Mouse (Mus musculus) CH12.LX (cell line): ENCODE results near the gene Astl. TPM values are rescaled to one million over a fixed set of nuclear protein-coding genes. Genes with fewer than 3 reads are reported as not detected.

ENCODE experiments used
- DNase-seq: peaks from one replicate; pipeline ENCODE4 v3.0.0-alpha.2; 2013; ENCODE audit errors: extremely low read depth
- H3K27ac ChIP-seq: 2 replicates; pipeline ENCODE4 v1.5.1; 2012; ENCODE audit warnings: low read depth, mild to moderate bottlenecking, control low read depth, moderate library complexity; ENCODE audit not compliant: insufficient read depth
- H3K27me3 ChIP-seq: replicated peaks from 2 replicates; pipeline ENCODE3; 2012; ENCODE audit warnings: inconsistent platforms
- H3K36me3 ChIP-seq, 2 experiments: replicated peaks in 1 of 2; 2 replicates each; pipeline versions ENCODE3 to v1.6.1; 2012; ENCODE audit warnings: inconsistent platforms in 1 of 2, low read length in 1 of 2, mild to moderate bottlenecking in 1 of 2, mixed read lengths in 1 of 2, moderate library complexity in 1 of 2; ENCODE audit not compliant: control insufficient read depth in 1 of 2, insufficient read depth in 1 of 2
- H3K4me1 ChIP-seq, 2 experiments: 2 replicates each; pipeline ENCODE4 v1.6.1; 2012; ENCODE audit warnings: inconsistent platforms in 1 of 2, moderate library complexity in 1 of 2; ENCODE audit not compliant: insufficient read depth in 2 of 2, control insufficient read depth in 1 of 2
- H3K4me2 ChIP-seq: 2 replicates; pipeline ENCODE4 v1.6.1; 2012; ENCODE audit warnings: low read depth, mild to moderate bottlenecking, control low read depth; ENCODE audit not compliant: poor library complexity, insufficient read depth, severe bottlenecking
- H3K4me3 ChIP-seq, 3 experiments: fragments of 150-350 bp in 1 of 3; sonication (generic) in 1 of 3; replicated peaks in 1 of 3; 2 replicates each; pipeline versions ENCODE3 to v1.5.1; 2011 to 2012; ENCODE audit warnings: low read depth in 2 of 3, low read length in 2 of 3, mild to moderate bottlenecking in 2 of 3, moderate library complexity in 2 of 3, control low read depth in 1 of 3, improper control_type of control experiment in 1 of 3, inconsistent platforms in 1 of 3, mixed read lengths in 1 of 3; ENCODE audit not compliant: poor library complexity in 1 of 3
- H3K79me2 ChIP-seq: replicated peaks from 2 replicates; pipeline ENCODE4 v1.6.1; 2012; ENCODE audit warnings: mild to moderate bottlenecking, moderate library complexity; ENCODE audit not compliant: control insufficient read depth, poor library complexity, insufficient read depth, severe bottlenecking; ENCODE audit errors: extremely low read depth
- H3K9ac ChIP-seq: 2 replicates; pipeline ENCODE4 v1.6.1; 2012; ENCODE audit warnings: low read depth, mild to moderate bottlenecking, control low read depth, moderate library complexity; ENCODE audit not compliant: insufficient read depth
- H3K9me3 ChIP-seq: replicated peaks from 2 replicates; pipeline ENCODE3; 2012; ENCODE audit warnings: low read length, inconsistent platforms, mixed read lengths
- CHD2 ChIP-seq: IDR thresholded peaks from 2 replicates; pipeline ENCODE4 v1.6.1; 2011; ENCODE audit warnings: low read length, improper control_type of control experiment
- E2F4 ChIP-seq: IDR thresholded peaks from 2 replicates; pipeline ENCODE4 v1.6.1; 2011; ENCODE audit warnings: low read depth, low read length, improper control_type of control experiment; ENCODE audit not compliant: insufficient replicate concordance
- HCFC1 ChIP-seq: IDR thresholded peaks from 2 replicates; pipeline ENCODE4 v1.6.1; 2012; ENCODE audit warnings: low read depth, mild to moderate bottlenecking, inconsistent platforms, low read length, improper control_type of control experiment
- MAZ ChIP-seq: IDR thresholded peaks from 2 replicates; pipeline ENCODE4 v1.6.1; 2012; ENCODE audit warnings: low read depth, mild to moderate bottlenecking, inconsistent platforms, low read length, improper control_type of control experiment, moderate library complexity
- MEF2A ChIP-seq: IDR thresholded peaks from 2 replicates; pipeline ENCODE4 v1.6.1; 2014; ENCODE audit warnings: low read depth, mild to moderate bottlenecking, inconsistent platforms, low read length, improper control_type of control experiment, borderline replicate concordance
- MYC ChIP-seq: IDR thresholded peaks from 2 replicates; pipeline ENCODE4 v1.6.1; 2011; ENCODE audit warnings: low read depth, mild to moderate bottlenecking, improper control_type of control experiment, low read length
- NELFE ChIP-seq: IDR thresholded peaks from 2 replicates; pipeline ENCODE4 v1.6.1; 2011; ENCODE audit warnings: low read depth, low read length, improper control_type of control experiment
- PAX5 ChIP-seq: IDR thresholded peaks from 2 replicates; pipeline ENCODE4 v1.6.1; 2012; ENCODE audit warnings: low read length, inconsistent platforms, mixed read lengths
- POLR2A ChIP-seq: IDR thresholded peaks from 2 replicates; pipeline ENCODE4 v1.6.1; 2011; ENCODE audit warnings: low read depth, mild to moderate bottlenecking, improper control_type of control experiment, low read length
- POLR2AphosphoS2 ChIP-seq: IDR thresholded peaks from 2 replicates; pipeline ENCODE4 v1.6.1; 2011; ENCODE audit warnings: low read depth, low read length, improper control_type of control experiment
- RCOR1 ChIP-seq: conservative IDR thresholded peaks from 2 replicates; pipeline ENCODE4 v1.6.1; 2012; ENCODE audit warnings: low read depth, mild to moderate bottlenecking, inconsistent platforms, low read length, improper control_type of control experiment
- SIN3A ChIP-seq: IDR thresholded peaks from 2 replicates; pipeline ENCODE4 v1.6.1; 2012; ENCODE audit warnings: low read length, improper control_type of control experiment, inconsistent platforms
- SMC3 ChIP-seq: IDR thresholded peaks from 2 replicates; pipeline ENCODE4 v1.6.1; 2011; ENCODE audit warnings: low read depth, low read length, improper control_type of control experiment
- TCF12 ChIP-seq: IDR thresholded peaks from 2 replicates; pipeline ENCODE4 v1.6.1; 2014; ENCODE audit warnings: low read depth, mild to moderate bottlenecking, inconsistent platforms, low read length, improper control_type of control experiment
- UBTF ChIP-seq: IDR thresholded peaks from 2 replicates; pipeline ENCODE4 v1.6.1; 2012; ENCODE audit warnings: low read depth, mild to moderate bottlenecking, inconsistent platforms, low read length, improper control_type of control experiment, moderate library complexity
- ZMIZ1 ChIP-seq: IDR thresholded peaks from 2 replicates; pipeline ENCODE4 v1.6.1; 2012; ENCODE audit warnings: low read depth, mild to moderate bottlenecking, inconsistent platforms, low read length, improper control_type of control experiment
- dilution Hi-C: fragments of 300-500 bp; cut with MboI; formaldehyde crosslinking; loops from 2 replicates; pipeline ENCODE4 v1.14.3; 2020; ENCODE audit warnings: low sequenced_read_pairs; ENCODE audit not compliant: extremely low pct_unique_long_range_greater_than_20kb, extremely low pct_ligation_motif_present
- in situ Hi-C: fragments of 300-500 bp; cut with MboI; formaldehyde crosslinking; loops from 3 replicates; pipeline ENCODE4 v1.14.3; 2019; ENCODE audit warnings: low sequenced_read_pairs, low pct_ligation_motif_present, low pct_unique_long_range_greater_than_20kb, mixed read lengths
- polyA plus RNA-seq: library from polyadenylated mRNA; unstranded; fragments of >175 nt; gene quantifications from 2 replicates; pipeline ENCODE4 v1.2.1, GENCODE M21; 2012; ENCODE audit warnings: low read depth; ENCODE audit not compliant: insufficient read length
- total RNA-seq, 2 experiments: library from RNA; depleted of rRNA; stranded (reverse); fragments of 300-350 nt in 1 of 2; fragments of >200 nt in 1 of 2; gene quantifications; 2 replicates each; pipeline ENCODE4 v1.2.3; 2012 to 2014

The Astl gene
- total and polyA plus RNA-seq, 3 experiments, result 0.08 TPM; not detected in 2

DNA sequence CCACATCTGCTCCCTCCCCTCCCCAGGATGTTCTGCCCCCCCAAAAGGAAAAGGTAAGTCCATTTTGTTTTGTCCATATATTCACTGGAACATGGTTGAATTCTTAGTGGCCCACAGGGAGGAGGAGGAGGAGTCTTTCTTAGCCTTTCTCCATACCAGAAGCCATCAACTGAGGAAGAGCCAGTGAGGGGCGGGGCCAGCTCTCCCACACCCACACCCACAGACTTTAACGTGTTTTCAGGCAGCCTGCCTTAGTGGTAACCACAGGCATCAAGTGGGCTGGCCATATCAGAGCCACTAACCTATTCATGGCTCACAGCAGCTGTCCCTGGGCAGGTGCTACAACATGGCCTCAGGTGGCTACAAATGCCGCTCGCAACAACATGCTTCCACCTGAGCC, 394 bp downstream of the Astl start:
- peak; percentile 64 for DNase-seq
- in situ Hi-C loops, result no loop called here
- no peaks in the 10 kb centered on the region for H3K27me3 ChIP-seq
- peaks cover 15 to 39% of the 10 kb centered on the region in 2 experiments for H3K4me1 ChIP-seq
- H3K4me3 ChIP-seq, result no peak overlapping the region
- no peak overlapping the region for H3K27ac ChIP-seq
- dilution Hi-C loops, result no loop called here
- TF ChIP-seq SIN3A (0 out of 2 replicates have a peak, but pooled peaks have one; percentile 6), MAZ (no peak), SMC3 (peak; percentile 6; the same call in 1 of the 2 replicates), UBTF (no peak), HCFC1 (no peak), RCOR1 (no peak), ZMIZ1 (0 out of 2 replicates have a peak, but pooled peaks have one; percentile 17), POLR2AphosphoS2 (0 out of 2 replicates have a peak, but pooled peaks have one; percentile 23), PAX5 (no peak), MYC (no peak), POLR2A (peak; percentile 47)
- H3K9ac ChIP-seq, result 0 out of 2 replicates have a peak overlapping the region, but pooled peaks have one; percentile 88
- H3K36me3 ChIP-seq, result peaks cover 2 to 27% of the 10 kb centered on the region in 2 experiments
- peak overlapping the region; percentile 25; the same call in 1 of the 2 replicates for H3K4me2 ChIP-seq
- peaks cover 17% of the 10 kb centered on the region for H3K79me2 ChIP-seq
- no peaks in the 10 kb centered on the region for H3K9me3 ChIP-seq

GRCm38 (mm10) chr2:127339262-127339661, 823 bp downstream of the Astl start:
- no peak overlapping the region for H3K4me3 ChIP-seq
- dilution Hi-C loops (no loop called here), in situ Hi-C loops (no loop called here)
- TF ChIP-seq E2F4, result no peak
- TF ChIP-seq CHD2, result 0 out of 2 replicates have a peak, but pooled peaks have one; percentile 36
- no peak for TF ChIP-seq MEF2A
- TF ChIP-seq POLR2AphosphoS2, result 0 out of 2 replicates have a peak, but pooled peaks have one; percentile 62
- no peak for TF ChIP-seq UBTF
- no peak for TF ChIP-seq TCF12
- peak; percentile 48 for TF ChIP-seq POLR2A
- no peak for TF ChIP-seq NELFE
- H3K4me2 ChIP-seq, result no peak overlapping the region
- peaks cover 17% of the 10 kb centered on the region for H3K79me2 ChIP-seq
- no peak overlapping the region; the same call in 1 of the 2 replicates for H3K27ac ChIP-seq
- peak; percentile 21 for DNase-seq
- no peak overlapping the region for H3K9ac ChIP-seq
- H3K36me3 ChIP-seq, result peaks cover 2 to 27% of the 10 kb centered on the region in 2 experiments
- no peaks in the 10 kb centered on the region for H3K27me3 ChIP-seq
- H3K9me3 ChIP-seq, result no peaks in the 10 kb centered on the region
- peaks cover 15 to 39% of the 10 kb centered on the region in 2 experiments for H3K4me1 ChIP-seq
